In the genomic region with DNA sequence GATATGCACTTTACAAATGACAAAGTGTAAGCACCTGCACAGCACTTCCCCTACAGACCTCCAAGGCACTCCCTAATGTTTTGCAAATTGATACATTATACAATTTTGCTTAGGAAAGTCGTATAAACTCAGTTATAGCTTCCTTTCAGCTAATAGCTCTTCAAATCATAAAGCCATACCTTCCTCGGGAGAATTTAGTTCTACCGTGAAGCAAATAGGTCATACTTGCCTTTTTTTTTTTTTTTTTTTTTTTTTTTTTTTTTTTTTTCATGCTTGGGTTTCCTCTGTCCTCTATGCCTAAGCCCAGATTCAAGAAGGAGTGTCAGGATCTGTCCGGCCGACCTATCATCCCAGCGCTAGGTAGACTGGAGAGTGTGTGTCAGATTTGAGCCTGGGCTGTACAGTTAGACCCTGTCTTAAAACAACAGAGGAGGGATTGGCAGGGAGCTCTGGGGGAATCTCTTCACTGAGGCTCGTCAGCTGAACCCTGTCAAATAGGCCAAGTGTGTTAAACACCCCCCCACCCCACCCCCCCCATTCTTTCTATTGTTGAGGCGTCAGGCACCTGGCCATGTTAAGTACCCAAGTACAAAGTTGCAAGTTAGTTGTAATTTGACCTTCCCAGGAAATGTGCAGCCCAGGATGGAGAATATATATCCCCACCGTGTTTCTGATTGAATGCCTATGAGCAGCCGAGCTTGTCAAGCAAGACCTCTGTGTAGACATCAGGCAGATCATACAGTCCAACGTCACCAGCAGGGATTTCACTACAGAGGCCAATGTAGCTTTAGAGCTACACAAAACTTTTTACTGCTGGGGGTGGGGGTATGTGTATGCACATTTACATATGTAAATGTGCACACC, we compare ENCODE assay signal across 30 mouse cellular contexts. TPM values are rescaled to one million over a fixed set of nuclear protein-coding genes. Genes with fewer than 3 reads are reported as not detected.
DNase-seq lines count a peak whose midpoint lies in the region; ATAC-seq and TF ChIP-seq lines count a peak whose summit lies in the region.
"Had no signal": no experiment of that assay in that cellular context is flagged by ENCODE, and none has a peak within 500 bp of the region (broad histone marks: within the 10 kb centered on the region; RNA-seq: fewer than 3 reads in every experiment).

No protein-coding gene starts in this region.

- H3K4me3 ChIP-seq in heart, embryonic 13.5 days: no peak overlapping the region
- no peak overlapping the region for H3K4me3 ChIP-seq in heart, embryonic 11.5 days (ENCODE audit: low read depth, low read length)
- no peak overlapping the region for H3K4me3 ChIP-seq in kidney, embryonic 16.5 days (ENCODE audit: low read length)
- no peak overlapping the region for H3K4me3 ChIP-seq in ES-E14 (ENCODE audit: insufficient read depth in 1 of 2, low read depth in 1 of 2, low read length in 2 of 2, poor library complexity in 1 of 2, severe bottlenecking in 1 of 2)
- no peak overlapping the region for H3K4me3 ChIP-seq in limb, embryonic 11.5 days (ENCODE audit: low read depth, low read length)
- H3K4me3 ChIP-seq: embryonic facial prominence, embryonic 15.5 days; forebrain, embryonic 12.5 days; layer of hippocampus, adult 2 months; limb, embryonic 15.5 days had no signal

- no peak overlapping the region for H3K9ac ChIP-seq in heart, embryonic 13.5 days
- H3K9ac ChIP-seq in heart, embryonic 11.5 days (ENCODE audit: low read depth, low read length): no peak overlapping the region
- H3K9ac ChIP-seq in kidney, embryonic 16.5 days (replicated peaks; ENCODE audit: low read length): no peak overlapping the region
- no peak overlapping the region for H3K9ac ChIP-seq in ES-E14 (ENCODE audit: insufficient read depth, low read depth, low read length, poor library complexity, severe bottlenecking)
- H3K9ac ChIP-seq in limb, embryonic 11.5 days (ENCODE audit: low read length): no peak overlapping the region
- H3K9ac ChIP-seq: embryonic facial prominence, embryonic 15.5 days; forebrain, embryonic 12.5 days; forebrain, postnatal 0 days; limb, embryonic 15.5 days; liver, embryonic 14.5 days had no signal

- WGBS in heart, embryonic 13.5 days: 53% methylated on average over 11 of the region's 11 CpGs
- WGBS in heart, embryonic 11.5 days (ENCODE audit: insufficient replicate concordance): 53% methylated on average over 11 of the region's 11 CpGs
- WGBS in kidney, embryonic 16.5 days: 46% methylated on average over 11 of the region's 11 CpGs
- 54% methylated on average over 11 of the region's 11 CpGs for WGBS in limb, embryonic 11.5 days

- peaks cover 61% of the 10 kb centered on the region for H3K4me1 ChIP-seq in heart, embryonic 13.5 days
- H3K4me1 ChIP-seq in heart, embryonic 11.5 days (ENCODE audit: control insufficient read depth, insufficient read depth, low read length): peaks cover 38% of the 10 kb centered on the region
- peaks cover 12% of the 10 kb centered on the region; the same call in 1 of the 2 replicates for H3K4me1 ChIP-seq in kidney, embryonic 16.5 days (ENCODE audit: insufficient read depth, low read length)
- H3K4me1 ChIP-seq in ES-E14 (ENCODE audit: control insufficient read depth in 2 of 2, insufficient read depth in 2 of 2, low read length in 2 of 2, poor library complexity in 1 of 2): peaks cover 8% of the 10 kb centered on the region in 2 experiments; a peak in 2 of 4 replicates
- H3K4me1 ChIP-seq in limb, embryonic 11.5 days (ENCODE audit: control insufficient read depth, insufficient read depth, low read length): peaks cover 23% of the 10 kb centered on the region
- H3K4me1 ChIP-seq: forebrain, embryonic 12.5 days had no signal

- H3K27me3 ChIP-seq in heart, embryonic 13.5 days (replicated peaks): no peaks in the 10 kb centered on the region
- H3K27me3 ChIP-seq in heart, embryonic 11.5 days (ENCODE audit: control insufficient read depth, insufficient read depth, low read length): no peaks in the 10 kb centered on the region
- H3K27me3 ChIP-seq in kidney, embryonic 16.5 days (ENCODE audit: insufficient read depth, low read length): no peaks in the 10 kb centered on the region
- no peaks in the 10 kb centered on the region for H3K27me3 ChIP-seq in limb, embryonic 11.5 days (ENCODE audit: control insufficient read depth, insufficient read depth, low read length)
- H3K27me3 ChIP-seq: embryonic facial prominence, embryonic 15.5 days; forebrain, embryonic 12.5 days; limb, embryonic 15.5 days had no signal

- H3K36me3 ChIP-seq in heart, embryonic 13.5 days: no peaks in the 10 kb centered on the region
- no peaks in the 10 kb centered on the region for H3K36me3 ChIP-seq in heart, embryonic 11.5 days (ENCODE audit: control insufficient read depth, insufficient read depth, low read length)
- H3K36me3 ChIP-seq in kidney, embryonic 16.5 days (ENCODE audit: insufficient read depth, low read length): no peaks in the 10 kb centered on the region
- no peaks in the 10 kb centered on the region for H3K36me3 ChIP-seq in ES-E14 (ENCODE audit: control insufficient read depth, insufficient read depth, low read length, poor library complexity, severe bottlenecking)
- no peaks in the 10 kb centered on the region for H3K36me3 ChIP-seq in limb, embryonic 11.5 days (ENCODE audit: control insufficient read depth, insufficient read depth, low read length)
- H3K36me3 ChIP-seq: embryonic facial prominence, embryonic 15.5 days; forebrain, embryonic 12.5 days; limb, embryonic 15.5 days had no signal

- no peak for DNase-seq in kidney, adult 11 months
- DNase-seq in ES-E14 (ENCODE audit: low read depth, low spot score): no peak
- no peak for DNase-seq in limb, embryonic 11.5 days (ENCODE audit: low spot score)
- no peak for DNase-seq in layer of hippocampus, adult 8-10 months (ENCODE audit: low spot score in 2 of 2)
- DNase-seq: adrenal gland, adult 2 months; adrenal gland, postnatal 36 days; cerebellum, adult 18-20 months; cerebellum, postnatal 10 days; forebrain, postnatal 0 days; gastrocnemius, postnatal 10 days; heart, postnatal 10 days; kidney, adult 8-10 months; kidney, postnatal 25 days; lung, adult 2 months; lung, postnatal 10 days; right cerebral cortex, postnatal 4 days; thymus, adult 18-20 months; thymus, postnatal 25 days had no signal

- H3K9me3 ChIP-seq in heart, embryonic 13.5 days: no peaks in the 10 kb centered on the region
- no peaks in the 10 kb centered on the region for H3K9me3 ChIP-seq in heart, embryonic 11.5 days (replicated peaks; ENCODE audit: control insufficient read depth, low read length)
- no peaks in the 10 kb centered on the region for H3K9me3 ChIP-seq in kidney, embryonic 16.5 days (ENCODE audit: low read length)
- no peaks in the 10 kb centered on the region for H3K9me3 ChIP-seq in ES-E14 (ENCODE audit: control insufficient read depth, insufficient read depth, low read depth, low read length)
- H3K9me3 ChIP-seq in limb, embryonic 11.5 days (ENCODE audit: control insufficient read depth, low read length): no peaks in the 10 kb centered on the region
- H3K9me3 ChIP-seq: embryonic facial prominence, embryonic 15.5 days; forebrain, embryonic 12.5 days; limb, embryonic 15.5 days had no signal

- no peak for ATAC-seq in heart, embryonic 13.5 days (ENCODE audit: extremely low read depth, insufficient number of reproducible peaks, low FRiP score, low TSS enrichment)
- ATAC-seq in heart, embryonic 11.5 days (replicated peaks; ENCODE audit: insufficient number of reproducible peaks, low FRiP score, low TSS enrichment): no peak
- peak; percentile 52 for ATAC-seq in kidney, embryonic 16.5 days (ENCODE audit: low FRiP score, low TSS enrichment)
- peak; percentile 18; the same call in 1 of the 2 replicates for ATAC-seq in limb, embryonic 11.5 days (ENCODE audit: insufficient number of reproducible peaks, low FRiP score, low TSS enrichment, low read depth)
- ATAC-seq: activated CD4-positive, CD25-positive, alpha-beta regulatory T cell, adult 4 months; forebrain, postnatal 0 days; midbrain, embryonic 16.5 days had no signal

- in situ Hi-C loops in ES-E14 (cut with MboI; ENCODE audit: low sequenced_read_pairs in 2 of 2, unreplicated experiment in 2 of 2): no loop called here

- no peak overlapping the region for H3K4me2 ChIP-seq in heart, embryonic 13.5 days
- no peak overlapping the region for H3K4me2 ChIP-seq in heart, embryonic 11.5 days
- no peak overlapping the region for H3K4me2 ChIP-seq in kidney, embryonic 16.5 days (replicated peaks; ENCODE audit: low read depth, low read length)
- no peak overlapping the region for H3K4me2 ChIP-seq in limb, embryonic 11.5 days (ENCODE audit: low read depth, severe bottlenecking)
- H3K4me2 ChIP-seq: embryonic facial prominence, embryonic 15.5 days; forebrain, embryonic 12.5 days; limb, embryonic 15.5 days had no signal

- H3K27ac ChIP-seq in heart, embryonic 13.5 days (replicated peaks): peak overlapping the region; percentile 49
- no peak overlapping the region for H3K27ac ChIP-seq in heart, embryonic 11.5 days (ENCODE audit: low read depth, low read length)
- no peak overlapping the region for H3K27ac ChIP-seq in kidney, embryonic 16.5 days (ENCODE audit: low read length)
- H3K27ac ChIP-seq in ES-E14 (ENCODE audit: insufficient read depth, low read depth, low read length, poor library complexity, severe bottlenecking): no peak overlapping the region
- no peak overlapping the region for H3K27ac ChIP-seq in limb, embryonic 11.5 days (replicated peaks; ENCODE audit: low read depth, low read length)
- H3K27ac ChIP-seq: embryonic facial prominence, embryonic 15.5 days; forebrain, embryonic 12.5 days; layer of hippocampus, adult 2 months; limb, embryonic 15.5 days; liver, embryonic 14.5 days; macrophage; stomach, postnatal 0 days had no signal

TF ChIP-seq in ES-E14, 5 proteins besides CTCF, POLR2A, EP300 and RAD21:
- no peak for TF ChIP-seq ZC3H11A (IDR thresholded peaks at IDR 0.05; ENCODE audit: borderline replicate concordance, low read depth, low read length)
- no peak for TF ChIP-seq HCFC1 (IDR thresholded peaks at IDR 0.05; ENCODE audit: borderline replicate concordance, insufficient read depth, low read length)
- no peak for TF ChIP-seq CHD2 (IDR thresholded peaks at IDR 0.05; ENCODE audit: low read depth, low read length)
- TF ChIP-seq ZNF384 (IDR thresholded peaks at IDR 0.05; ENCODE audit: low read depth, low read length): peak; percentile 79; the same call in 1 of the 2 replicates

RNA-seq across cellular contexts. Expression of gene Man1a2, which starts 28.1 kb away (rescaled TPM):
- polyA plus RNA-seq in heart, embryonic 13.5 days (2015; fragmentation: Nextera tagmentation; extraction: Ambion mirVana): 46.7 and 54.2 TPM in 2 replicates
- polyA plus RNA-seq in heart, embryonic 11.5 days (2014; fragmentation: Nextera tagmentation; extraction: Ambion mirVana): 54.0 and 69.3 TPM in 2 replicates
- 43.7 and 48.1 TPM in 2 replicates for polyA plus RNA-seq in kidney, embryonic 16.5 days (2015; fragmentation: Nextera tagmentation; extraction: Ambion mirVana)
- total RNA-seq in ES-E14 (2012; rRNA removed): 55.3 and 90.5 TPM in 2 replicates
- 84.3 and 87.4 TPM in 2 replicates for polyA plus RNA-seq in limb, embryonic 11.5 days (2014; fragmentation: Nextera tagmentation; extraction: Ambion mirVana)
- total RNA-seq in layer of hippocampus, adult 8-10 months (2022): 100 to 1,000 TPM; 112 to 121 (median 116) TPM

Comparison
In these comparisons a context has a peak if more than half of its experiments do, and no peak if none do; other contexts are left out.
1. ATAC-seq: peak in kidney, embryonic 16.5 days (single experiment) and limb, embryonic 11.5 days (single experiment); none in heart, embryonic 13.5 days (single experiment) and heart, embryonic 11.5 days (single experiment).